Mouse (Mus musculus) CD4-positive naive resting alpha-beta T cell, adult 57 days (primary cell): ENCODE measurements around the gene Tent5d. TPM values are rescaled to one million over a fixed set of nuclear protein-coding genes. Genes with fewer than 3 reads are reported as not detected.

Experiments
- total RNA-seq: library from RNA; stranded (reverse); gene quantifications from one replicate; pipeline ENCODE4 v1.2.4, GENCODE M21; 2023

Tent5d gene
- total RNA-seq: not detected

GRCm38 (mm10) chrX:107792290-107792689, at the start of gene Tent5d:
Gene Tent5d, plus strand, starts transcription at chrX:107792590.

GRCm38 (mm10) chrX:107816218-107816554, 23.8 kb downstream of the Tent5d start, which contains the start of gene 2610002M06Rik:
Gene 2610002M06Rik, minus strand, starts transcription at chrX:107816334.

Other genes starting within 250 kb of the Tent5d start
- gene Tbx22, start 124.6 kb upstream of the Tent5d start, total RNA-seq: not detected
- gene 2610002M06Rik, start 23.7 kb downstream of the Tent5d start, total RNA-seq: 10.9 TPM
- gene Gm732, start 155.9 kb downstream of the Tent5d start, total RNA-seq: not detected